Mouse (Mus musculus) bone marrow, adult 2 months (tissue): ENCODE results near the gene Diras2.

ENCODE experiments used
- CTCF ChIP-seq: fragments of 200-500 bp; IDR thresholded peaks from 2 replicates; pipeline ENCODE4 v1.5.1; 2011; ENCODE audit warnings: low read length, control low read depth; ENCODE audit not compliant: control insufficient read depth, insufficient read depth
- POLR2A ChIP-seq: fragments of 200-500 bp; IDR thresholded peaks from 2 replicates; pipeline ENCODE4 v1.6.1; 2011; ENCODE audit warnings: low read depth, mild to moderate bottlenecking, control low read depth, low read length, borderline replicate concordance; ENCODE audit not compliant: control insufficient read depth

GRCm38 (mm10) chr13:52454708-52455250 is 76.3 kb downstream of the Diras2 start:
- TF ChIP-seq CTCF (no peak), POLR2A (no peak)
